Mouse (Mus musculus) forebrain, embryonic 12.5 days (tissue): ENCODE results near the gene Gm20388. TPM values are rescaled to one million over a fixed set of nuclear protein-coding genes. Genes with fewer than 3 reads are reported as not detected.
A peak's percentile ranks its signal among the peaks of the same experiment; 100 is the strongest.

Experiments
- ATAC-seq: fragments of 200-750 bp; cut with Nextera tagmentation; 2 replicates; pipeline ENCODE4 v1.8.0; 2017; ENCODE audit warnings: moderate TSS enrichment; ENCODE audit not compliant: low FRiP score
- H3K27ac ChIP-seq: fragments of 300-500 bp; sonication (generic); 2 replicates; pipeline ENCODE4 v1.5.1; 2016; ENCODE audit warnings: mild to moderate bottlenecking
- H3K27me3 ChIP-seq: fragments of 300-500 bp; sonication (generic); 2 replicates; pipeline ENCODE4 v1.6.1; 2016; ENCODE audit warnings: mild to moderate bottlenecking
- H3K36me3 ChIP-seq: fragments of 300-500 bp; sonication (generic); replicated peaks from 2 replicates; pipeline ENCODE4 v1.6.1; 2016; ENCODE audit warnings: mild to moderate bottlenecking
- H3K4me1 ChIP-seq: fragments of 300-500 bp; sonication (generic); 2 replicates; pipeline ENCODE4 v1.6.1; 2016
- H3K4me2 ChIP-seq: fragments of 300-500 bp; sonication (generic); 2 replicates; pipeline ENCODE4 v1.6.1; 2016; ENCODE audit warnings: mild to moderate bottlenecking, moderate library complexity
- H3K4me3 ChIP-seq: fragments of 300-500 bp; sonication (generic); replicated peaks from 2 replicates; pipeline ENCODE4 v1.5.1; 2016; ENCODE audit warnings: mild to moderate bottlenecking
- H3K9ac ChIP-seq: fragments of 300-500 bp; sonication (generic); 2 replicates; pipeline ENCODE4 v1.6.1; 2016; ENCODE audit warnings: mild to moderate bottlenecking
- H3K9me3 ChIP-seq: fragments of 300-500 bp; sonication (generic); 2 replicates; pipeline ENCODE4 v1.6.1; 2016
- WGBS: fragments of 180-500 bp; shearing (Covaris S2); methylation state at CpG from one replicate; pipeline ENCODE4 v1.1.7; 2016; 5-methylcytosine and 5-hydroxymethylcytosine counted together
- polyA plus RNA-seq: library from polyadenylated mRNA; unstranded; fragments of >200 nt; fragmentation: Nextera tagmentation; extraction: Ambion mirVana; gene quantifications from 2 replicates; pipeline ENCODE4 v1.2.1, GENCODE M21; 2016

Gm20388 gene
- polyA plus RNA-seq, 1 experiment from 2014 or later: not detected

GRCm38 (mm10) chr8:120488636-120489131 lies 578.0 kb downstream of the Gm20388 start:
- peak overlapping the region; percentile 82 for H3K4me3 ChIP-seq
- peak overlapping the region; percentile 100 for H3K27ac ChIP-seq
- H3K9me3 ChIP-seq: no peaks in the 10 kb centered on the region
- ATAC-seq: no peak
- peaks cover 5% of the 10 kb centered on the region; the same call in 1 of the 2 replicates for H3K27me3 ChIP-seq
- WGBS: 0% methylated on average over 25 of the region's 25 CpGs
- peaks cover 83% of the 10 kb centered on the region for H3K4me1 ChIP-seq
- H3K9ac ChIP-seq: peak overlapping the region; percentile 97
- H3K36me3 ChIP-seq: no peaks in the 10 kb centered on the region
- peak overlapping the region; percentile 96 for H3K4me2 ChIP-seq

DNA sequence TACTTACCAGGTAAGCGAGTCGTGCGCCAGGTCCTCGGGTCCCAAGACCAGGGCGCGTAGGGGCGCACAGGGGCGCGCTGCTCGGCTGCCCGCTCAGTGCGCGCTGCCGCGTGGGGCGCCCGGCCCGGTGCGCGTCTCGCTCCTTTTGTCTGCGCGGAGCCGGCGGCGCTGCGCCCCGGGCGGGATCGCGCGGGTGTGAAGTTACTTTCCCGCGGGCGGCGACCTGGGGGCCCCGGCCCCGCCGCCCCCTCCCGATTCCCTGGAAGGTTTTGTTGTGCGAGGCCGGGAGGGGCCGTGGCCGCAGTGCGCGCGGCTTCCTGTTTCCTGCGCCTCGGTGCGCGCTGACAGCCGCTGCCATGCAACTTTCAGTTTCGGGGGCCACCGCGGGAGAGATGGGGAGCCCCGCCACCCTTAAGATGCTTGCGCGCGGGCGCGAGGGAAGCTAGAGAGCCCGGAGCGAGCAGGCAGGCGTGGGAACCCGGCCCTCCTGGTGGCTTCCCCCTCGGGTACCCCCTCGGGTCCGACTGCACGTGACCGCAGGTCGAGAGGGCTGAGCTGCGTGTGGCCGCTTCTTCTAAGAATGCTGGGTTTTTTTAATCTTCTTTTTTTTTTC lies 578.6 kb downstream of the Gm20388 start:
- no peaks in the 10 kb centered on the region for H3K9me3 ChIP-seq
- peak overlapping the region; percentile 96 for H3K4me2 ChIP-seq
- under 1% methylated on average over 73 of the region's 73 CpGs for WGBS
- H3K27me3 ChIP-seq: 0 out of 2 replicates have a peak, but pooled peaks cover 5% of the 10 kb centered on the region
- H3K4me3 ChIP-seq: peak overlapping the region; percentile 82
- no peak for ATAC-seq
- no peaks in the 10 kb centered on the region for H3K36me3 ChIP-seq
- H3K9ac ChIP-seq: peak overlapping the region; percentile 97
- H3K27ac ChIP-seq: peak overlapping the region; percentile 100
- H3K4me1 ChIP-seq: peaks cover 83% of the 10 kb centered on the region

DNA sequence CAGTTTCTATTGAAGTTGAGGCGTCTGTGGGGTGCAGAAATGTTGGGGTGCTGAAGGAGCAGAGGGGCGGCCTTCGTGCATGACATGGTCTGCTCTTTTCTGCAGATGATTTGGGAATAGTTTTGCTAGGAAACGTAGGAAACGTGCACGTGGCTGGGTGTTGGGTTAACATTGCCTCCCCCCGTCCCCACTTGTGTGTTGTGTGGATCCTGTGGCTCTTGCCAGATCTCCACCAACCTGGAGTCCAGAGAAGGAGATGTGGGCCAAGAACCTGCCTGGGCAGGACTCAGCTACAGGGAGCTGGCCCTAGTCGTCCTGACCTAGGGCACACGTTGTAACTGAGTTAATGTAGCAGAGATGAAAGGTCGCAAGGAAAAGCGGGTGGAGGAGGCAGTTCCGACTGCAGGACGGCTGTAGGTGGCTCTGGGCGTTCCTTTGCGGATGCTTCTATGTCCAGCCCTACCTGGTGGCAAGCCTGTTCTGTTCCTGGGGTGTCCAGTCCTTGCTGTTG lies 579.2 kb downstream of the Gm20388 start:
- no peak for ATAC-seq
- Histone ChIP-seq H3K9me3 (no peaks in the 10 kb centered on the region), H3K9ac (peak overlapping the region; percentile 97), H3K27ac (peak overlapping the region; percentile 100), H3K4me2 (peak overlapping the region; percentile 96), H3K36me3 (no peaks in the 10 kb centered on the region), H3K4me1 (peaks cover 83% of the 10 kb centered on the region), H3K27me3 (0 out of 2 replicates have a peak, but pooled peaks cover 5% of the 10 kb centered on the region), H3K4me3 (peak overlapping the region; percentile 82)
- 2% methylated on average over 15 of the region's 15 CpGs for WGBS

GRCm38 (mm10) chr8:120490354-120491141 lies 579.9 kb downstream of the Gm20388 start:
- H3K4me2 ChIP-seq: peak overlapping the region; percentile 96
- peak overlapping the region; percentile 100 for H3K27ac ChIP-seq
- 0 out of 2 replicates have a peak, but pooled peaks cover 2% of the 10 kb centered on the region for H3K27me3 ChIP-seq
- peak overlapping the region; percentile 97 for H3K9ac ChIP-seq
- H3K4me1 ChIP-seq: peaks cover 83% of the 10 kb centered on the region
- no peaks in the 10 kb centered on the region for H3K9me3 ChIP-seq
- H3K4me3 ChIP-seq: peak overlapping the region; percentile 82
- no peak for ATAC-seq
- no peaks in the 10 kb centered on the region for H3K36me3 ChIP-seq
- WGBS: 10% methylated on average over 12 of the region's 12 CpGs

DNA sequence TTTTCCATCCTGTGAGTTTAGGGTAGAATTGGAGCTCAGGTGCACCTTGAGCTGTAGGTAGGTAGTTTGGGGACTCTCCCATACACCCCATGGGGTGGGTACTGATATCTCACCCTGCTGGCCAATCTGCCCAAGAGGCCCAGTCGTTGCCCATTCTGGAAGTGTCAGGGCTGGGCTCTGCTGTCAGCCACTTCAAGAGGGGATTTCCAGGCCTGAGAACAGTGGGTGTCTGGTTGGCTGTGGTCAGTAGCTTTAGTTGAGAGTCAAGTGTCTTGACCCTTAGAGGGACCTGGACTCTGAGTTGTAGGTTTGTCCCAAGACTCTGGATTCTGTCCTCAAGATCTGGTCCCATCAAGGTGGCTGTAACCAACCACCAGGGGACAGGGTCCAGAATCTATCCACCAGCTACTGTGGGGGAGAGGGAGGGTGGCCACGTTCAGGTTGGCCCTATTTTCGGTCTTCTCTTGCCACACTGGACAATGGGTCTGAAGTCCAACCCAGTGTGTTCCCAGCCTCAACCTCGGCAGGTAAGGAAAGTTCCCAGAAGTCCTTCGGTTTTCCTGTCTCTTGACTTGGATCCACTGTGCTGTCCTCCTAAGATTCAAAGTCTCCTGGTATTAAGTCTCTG lies 580.6 kb downstream of the Gm20388 start:
- peaks cover 80% of the 10 kb centered on the region for H3K4me1 ChIP-seq
- no peak for ATAC-seq
- H3K9ac ChIP-seq: peak overlapping the region; percentile 97

GRCm38 (mm10) chr8:120492193-120492880 lies 581.7 kb downstream of the Gm20388 start:
- Histone ChIP-seq H3K27me3 (no peaks in the 10 kb centered on the region), H3K9me3 (no peaks in the 10 kb centered on the region), H3K4me2 (peak overlapping the region; percentile 96), H3K4me1 (peaks cover 80% of the 10 kb centered on the region), H3K36me3 (no peaks in the 10 kb centered on the region), H3K27ac (no peak overlapping the region), H3K9ac (peak overlapping the region; percentile 36), H3K4me3 (peak overlapping the region; percentile 17)
- ATAC-seq: no peak
- WGBS: 55% methylated on average over 14 of the region's 14 CpGs

More for the DNA sequence above, 580.6 kb downstream of the Gm20388 start:
- Histone ChIP-seq H3K36me3 (no peaks in the 10 kb centered on the region), H3K4me2 (peak overlapping the region; percentile 96), H3K4me3 (peak overlapping the region; percentile 82), H3K27ac (no peak overlapping the region), H3K27me3 (0 out of 2 replicates have a peak, but pooled peaks cover 1% of the 10 kb centered on the region), H3K9me3 (no peaks in the 10 kb centered on the region)
- 67% methylated on average over 5 of the region's 5 CpGs for WGBS

GRCm38 (mm10) chr8:120492881-120493220 lies 582.2 kb downstream of the Gm20388 start:
- ATAC-seq: no peak
- H3K9me3 ChIP-seq: no peaks in the 10 kb centered on the region
- 66% methylated on average over 4 of the region's 4 CpGs for WGBS
- H3K27ac ChIP-seq: no peak overlapping the region
- peaks cover 83% of the 10 kb centered on the region for H3K4me1 ChIP-seq
- no peaks in the 10 kb centered on the region for H3K36me3 ChIP-seq
- no peaks in the 10 kb centered on the region for H3K27me3 ChIP-seq
- peak overlapping the region; percentile 96 for H3K4me2 ChIP-seq
- H3K9ac ChIP-seq: peak overlapping the region; percentile 36
- H3K4me3 ChIP-seq: peak overlapping the region; percentile 17

GRCm38 (mm10) chr8:120493508-120494464 lies 583.1 kb downstream of the Gm20388 start:
- no peaks in the 10 kb centered on the region for H3K9me3 ChIP-seq

DNA sequence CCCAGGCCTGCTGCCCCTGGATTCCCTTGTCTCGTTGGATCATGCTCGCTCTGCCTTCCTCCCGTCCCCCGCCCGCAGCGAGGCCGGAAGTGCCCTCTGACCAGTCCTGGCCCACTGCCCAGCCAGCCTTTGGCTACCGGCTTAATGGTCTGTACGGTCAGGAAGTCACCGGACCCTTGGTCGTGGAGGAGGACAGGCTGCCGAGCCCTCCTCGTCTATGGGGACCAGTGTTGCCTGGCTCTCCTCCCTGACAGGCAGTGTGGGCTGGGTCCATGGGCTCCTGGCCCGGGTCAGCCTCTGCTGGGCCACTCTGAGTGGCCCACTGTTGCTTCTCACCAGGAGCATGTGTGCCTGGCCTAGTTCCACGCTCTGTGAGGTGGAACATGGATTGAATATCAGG lies 584.3 kb downstream of the Gm20388 start:
- peaks cover 96% of the 10 kb centered on the region for H3K4me1 ChIP-seq
- H3K9ac ChIP-seq: peak overlapping the region; percentile 50
- H3K36me3 ChIP-seq: no peaks in the 10 kb centered on the region
- no peaks in the 10 kb centered on the region for H3K9me3 ChIP-seq
- H3K27me3 ChIP-seq: no peaks in the 10 kb centered on the region; the same call in 1 of the 2 replicates
- ATAC-seq: no peak
- peak overlapping the region; percentile 68 for H3K27ac ChIP-seq
- WGBS: 55% methylated on average over 15 of the region's 15 CpGs
- peak overlapping the region; percentile 96 for H3K4me2 ChIP-seq
- 0 out of 2 replicates have a peak overlapping the region, but pooled peaks have one; percentile 2 for H3K4me3 ChIP-seq

More at GRCm38 (mm10) chr8:120493508-120494464, 583.1 kb downstream of the Gm20388 start:
- WGBS: 60% methylated on average over 16 of the region's 16 CpGs
- Histone ChIP-seq H3K36me3 (no peaks in the 10 kb centered on the region), H3K4me3 (no peak overlapping the region; the same call in 1 of the 2 replicates), H3K9ac (0 out of 2 replicates have a peak overlapping the region, but pooled peaks have one; percentile 26), H3K4me1 (peaks cover 92% of the 10 kb centered on the region), H3K27me3 (no peaks in the 10 kb centered on the region), H3K4me2 (peak overlapping the region; percentile 96), H3K27ac (0 out of 2 replicates have a peak overlapping the region, but pooled peaks have one; percentile 48)
- no peak for ATAC-seq

GRCm38 (mm10) chr8:120495461-120495860 lies 584.8 kb downstream of the Gm20388 start:
- no peak overlapping the region for H3K4me3 ChIP-seq

More at GRCm38 (mm10) chr8:120495461-120495860, 584.8 kb downstream of the Gm20388 start:
- Histone ChIP-seq H3K4me2 (peak overlapping the region; percentile 96; the same call in 1 of the 2 replicates), H3K36me3 (no peaks in the 10 kb centered on the region), H3K27ac (peak overlapping the region; percentile 68), H3K9ac (no peak overlapping the region), H3K27me3 (no peaks in the 10 kb centered on the region; the same call in 1 of the 2 replicates), H3K9me3 (no peaks in the 10 kb centered on the region), H3K4me1 (peaks cover 96% of the 10 kb centered on the region)
- ATAC-seq: no peak
- WGBS: 68% methylated on average over 5 of the region's 5 CpGs
